In the genomic region with DNA sequence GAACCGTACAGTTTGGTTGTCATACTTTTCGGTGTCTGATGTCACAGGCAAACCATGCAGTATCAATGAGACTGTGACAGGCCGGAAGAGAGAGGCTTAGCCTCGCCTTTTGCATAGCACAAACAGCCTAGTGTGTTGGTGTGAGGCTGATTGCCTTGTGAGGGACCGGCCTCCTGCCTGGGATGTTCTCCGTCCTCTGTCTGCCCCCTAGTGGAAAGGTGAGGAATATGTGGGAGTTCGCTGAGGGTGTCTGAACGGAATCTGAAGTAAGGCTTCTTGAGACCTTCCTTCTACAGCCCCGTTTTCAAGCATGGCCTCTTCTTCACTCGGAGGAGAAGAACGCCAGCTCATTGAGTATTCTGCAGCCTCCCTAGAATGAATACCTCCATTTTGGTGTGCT, we compare ENCODE assay signal across 8 mouse cellular contexts.
DNase-seq lines count a peak whose midpoint lies in the region; ATAC-seq and TF ChIP-seq lines count a peak whose summit lies in the region.

No protein-coding gene starts in this region.

- H3K27me3 ChIP-seq in hindbrain, postnatal 0 days (ENCODE audit: insufficient read depth, low read length) = no peaks in the 10 kb centered on the region

- H3K9ac ChIP-seq in hindbrain, postnatal 0 days (replicated peaks; ENCODE audit: low read length) = no peak overlapping the region

- no peaks in the 10 kb centered on the region for H3K36me3 ChIP-seq in hindbrain, postnatal 0 days (ENCODE audit: insufficient read depth, low read length)

- peaks cover 26% of the 10 kb centered on the region for H3K4me1 ChIP-seq in hindbrain, postnatal 0 days (ENCODE audit: insufficient read depth, low read length)

- peak overlapping the region; percentile 47 for H3K4me2 ChIP-seq in hindbrain, postnatal 0 days (ENCODE audit: low read depth, low read length)

- H3K27ac ChIP-seq in gastrocnemius, adult 2 months = peak overlapping the region; percentile 76
- no peak overlapping the region for H3K27ac ChIP-seq in hindbrain, postnatal 0 days

- intact Hi-C loops in gastrocnemius, adult 2 months (cut with DNase I) = loop anchor here (2.0 to 10.0 kb wide), 5 partner anchors 66 to 546 kb away; partner anchors contain the start of gene Tiparp

- DNase-seq in WW6 (ENCODE audit: low read depth, low spot score) = peak; percentile 58
- peak; percentile 65 to 87 for DNase-seq in cerebellum, postnatal 4 days (ENCODE audit: low spot score in 2 of 2)
- peak; percentile 85 for DNase-seq in gastrocnemius, adult 2 months
- peak; percentile 92 for DNase-seq in hindbrain, postnatal 0 days (ENCODE audit: low spot score)
- peak; percentile 79 to 85 for DNase-seq in left cerebral cortex, adult 18-20 months (ENCODE audit: low spot score in 2 of 2)
- DNase-seq in lung, postnatal 4 days = peak; percentile 83 to 89
- DNase-seq in retina, postnatal 7 days (ENCODE audit: low read depth, low spot score) = peak; percentile 74
- peak; percentile 46 to 74 for DNase-seq in urinary bladder, adult 18-20 months (ENCODE audit: low spot score in 2 of 2)

- TF ChIP-seq CTCF in gastrocnemius, adult 2 months (IDR thresholded peaks at IDR 0.05) = peak; percentile 97
- peak; percentile 99 for TF ChIP-seq CTCF in hindbrain, postnatal 0 days (IDR thresholded peaks at IDR 0.05; ENCODE audit: low read depth)

- peak; percentile 87 for ATAC-seq in hindbrain, postnatal 0 days

- H3K9me3 ChIP-seq in hindbrain, postnatal 0 days (ENCODE audit: low read length) = no peaks in the 10 kb centered on the region

- 3% methylated on average over 11 of the region's 11 CpGs for WGBS in hindbrain, postnatal 0 days

- H3K4me3 ChIP-seq in gastrocnemius, adult 2 months = peak overlapping the region; percentile 60
- peak overlapping the region; percentile 13; the same call in 1 of the 2 replicates for H3K4me3 ChIP-seq in hindbrain, postnatal 0 days (ENCODE audit: low read length)
